Mouse (Mus musculus) lung, postnatal 4 days (tissue): Measurements from ENCODE around the gene Pla2g4e.
"Not testable (repeated sequence)": the region's sequence is repeated elsewhere in the genome, so short reads cannot be mapped to it uniquely, and the experiment has no call there.

Experiments used
- DNase-seq, 2 experiments: peaks; one replicate each; pipeline ENCODE4 v3.0.0; 2021

Pla2g4e gene

GRCm38 (mm10) chr2:120244679-120245420 is at the start of gene Pla2g4e:
Gene Pla2g4e (minus strand): TSS chr2:120245335.
- no peak for DNase-seq

DNA sequence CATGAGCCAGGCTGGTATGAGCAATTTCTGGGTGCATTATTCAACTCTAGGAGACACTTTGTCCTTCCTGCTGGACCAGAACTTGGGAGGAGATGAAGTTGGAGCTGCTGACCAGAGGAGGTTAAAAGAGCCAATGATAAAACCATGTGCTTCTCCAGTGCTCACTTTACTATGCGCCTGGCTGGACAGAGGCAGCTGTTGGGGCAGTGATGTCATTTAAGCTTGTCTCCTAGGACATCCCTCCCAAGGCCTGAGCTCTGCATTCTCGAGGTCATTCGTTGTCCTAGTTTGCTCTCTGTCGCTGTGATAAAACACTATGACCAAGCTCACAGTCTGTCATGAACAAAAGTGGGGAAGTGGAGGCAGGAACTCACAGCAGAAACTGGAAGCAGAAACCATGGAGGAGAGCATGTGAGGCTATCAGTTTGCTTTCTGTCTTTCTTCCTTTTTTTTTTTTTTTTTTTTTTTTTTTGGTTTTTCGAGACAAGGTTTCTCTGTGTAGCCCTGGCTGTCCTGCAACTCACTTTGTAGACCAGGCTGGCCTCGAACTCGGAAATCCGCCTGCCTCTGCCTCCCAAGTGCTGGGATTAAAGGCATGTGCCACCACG is 46.4 kb upstream of the Pla2g4e start:
- DNase-seq: no peak

- no peak for DNase-seq
These were observed 43.9 kb upstream of the Pla2g4e start, which contains the start of gene Pla2g4d for GRCm38 (mm10) chr2:120288995-120289394. Gene Pla2g4d (minus strand): TSS chr2:120289197.

DNA sequence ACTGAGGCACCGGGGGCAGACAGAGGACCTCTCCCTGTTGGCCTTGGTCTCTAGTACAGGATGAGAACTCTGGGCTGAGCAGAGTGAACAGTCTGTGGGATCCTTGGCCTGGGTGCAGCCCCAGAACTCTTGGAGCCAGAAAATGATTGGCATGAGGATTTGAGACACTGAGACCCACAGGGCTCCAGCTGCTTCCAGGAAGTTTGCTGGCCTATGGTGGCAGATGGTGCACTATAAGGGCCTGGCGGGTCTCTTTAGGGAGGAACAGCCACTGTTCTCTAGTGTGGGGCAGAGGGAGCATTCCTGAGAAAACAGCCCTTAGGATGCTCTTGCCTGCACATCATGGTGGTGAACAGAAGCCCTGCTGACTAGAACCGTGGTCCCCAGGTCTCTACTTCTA is 43.3 kb upstream of the Pla2g4e start:
- no peak for DNase-seq

- no peak for DNase-seq
These were observed 40.5 kb upstream of the Pla2g4e start for GRCm38 (mm10) chr2:120285639-120286038.

DNA sequence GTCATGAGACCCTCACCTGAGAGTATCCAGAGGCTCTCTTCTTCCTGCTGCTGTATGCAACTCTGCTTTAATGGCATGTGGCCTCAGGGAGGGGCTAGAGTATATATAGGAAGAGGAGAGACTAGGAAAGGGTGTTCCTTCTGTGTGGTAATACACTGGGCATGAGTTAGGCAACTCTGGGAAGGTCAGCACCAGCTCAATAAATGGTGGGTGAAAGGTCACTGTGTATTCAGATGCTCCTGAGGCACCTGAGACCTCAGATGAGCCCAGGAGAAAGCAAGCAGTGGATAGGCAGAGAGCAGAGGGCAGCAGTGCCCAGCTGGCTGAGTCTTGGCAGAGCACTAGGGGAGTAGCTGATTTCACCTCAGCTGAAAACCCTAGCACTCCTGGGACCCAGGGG is 39.6 kb upstream of the Pla2g4e start:
- DNase-seq: no peak

DNA sequence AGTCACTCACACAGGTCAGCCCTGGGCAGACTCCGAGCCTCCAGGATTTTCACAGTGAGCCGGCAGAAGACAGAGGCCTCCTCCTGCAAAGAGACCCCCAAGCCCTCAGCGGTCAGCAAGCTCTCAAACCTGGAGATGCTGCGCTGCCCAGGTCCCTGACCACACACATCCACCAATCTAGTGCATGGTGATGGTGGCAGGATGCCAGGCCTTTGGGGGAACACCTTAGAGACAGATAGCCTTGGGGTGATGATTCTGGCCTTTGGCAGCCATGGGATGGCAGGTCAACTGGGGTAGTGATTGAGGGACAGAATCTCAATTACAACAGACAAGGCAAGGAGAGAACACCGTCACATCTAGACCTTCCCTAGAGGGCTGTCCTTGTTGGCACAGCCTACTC is 39.0 kb upstream of the Pla2g4e start:
- no peak for DNase-seq

DNA sequence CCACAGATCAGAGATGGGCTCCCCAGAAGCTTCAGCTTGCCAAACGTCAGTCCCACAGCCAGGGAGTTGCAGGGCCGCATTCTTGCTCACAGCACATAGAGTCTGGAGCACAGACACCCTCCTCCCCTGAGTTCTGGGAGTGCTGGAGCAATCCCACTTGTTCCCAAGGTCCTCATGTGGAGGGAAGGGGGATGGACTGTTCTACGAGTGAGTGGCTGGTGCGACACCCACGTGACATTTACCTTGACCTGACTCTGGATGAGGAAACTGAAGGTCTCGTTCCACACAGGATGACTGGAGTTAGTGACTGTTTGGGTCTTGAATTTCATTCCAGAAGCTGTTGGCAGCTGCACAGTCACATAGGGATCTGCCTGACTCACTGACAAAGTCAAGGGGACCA is 38.4 kb upstream of the Pla2g4e start:
- DNase-seq: no peak

DNA sequence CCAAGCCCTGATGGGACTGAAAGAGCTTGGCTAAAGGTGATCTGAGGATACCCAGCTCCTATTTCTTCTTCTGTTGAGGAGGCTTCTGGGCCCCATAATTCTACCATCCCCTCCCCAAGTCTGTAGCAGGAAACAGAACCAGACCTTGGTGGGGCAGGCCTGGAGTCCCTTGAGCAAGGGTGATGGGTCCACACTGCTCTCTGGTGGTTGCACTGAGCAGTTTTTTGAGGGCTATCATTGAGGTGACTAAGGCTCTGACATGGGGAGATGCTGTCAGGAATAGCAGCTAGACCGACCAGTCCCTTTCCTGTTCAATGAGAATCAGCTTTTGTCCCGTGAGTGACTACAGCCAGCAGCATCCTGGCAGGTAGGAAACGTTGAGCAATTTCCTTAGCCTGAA is 36.1 kb upstream of the Pla2g4e start:
- no peak for DNase-seq

- DNase-seq: peak; percentile 43 to 60
These were observed 34.8 kb upstream of the Pla2g4e start for GRCm38 (mm10) chr2:120279961-120280360.

- no peak for DNase-seq
These were observed 31.8 kb upstream of the Pla2g4e start for GRCm38 (mm10) chr2:120276951-120277350.

DNA sequence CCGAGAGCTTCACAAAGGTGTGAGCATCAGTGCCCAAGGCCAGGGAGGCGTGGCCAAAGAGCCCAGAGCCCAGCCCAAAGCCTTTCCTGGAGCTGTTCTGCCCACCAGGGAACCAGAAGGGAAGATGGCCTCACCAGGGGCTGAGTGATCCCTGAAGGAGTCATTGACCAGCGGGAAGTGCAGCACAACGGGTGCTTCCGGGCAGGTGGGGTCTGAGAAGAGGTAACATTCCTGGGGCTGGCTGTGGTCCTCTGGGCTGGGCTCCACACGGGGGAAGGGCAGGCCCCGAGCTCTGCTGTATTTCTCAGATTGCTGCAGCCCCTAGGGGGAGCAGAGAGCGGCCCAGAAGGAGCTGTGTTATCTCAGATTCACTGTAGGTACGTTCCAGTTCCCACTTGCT is 23.5 kb upstream of the Pla2g4e start:
- peak; percentile 27 to 39 for DNase-seq

DNA sequence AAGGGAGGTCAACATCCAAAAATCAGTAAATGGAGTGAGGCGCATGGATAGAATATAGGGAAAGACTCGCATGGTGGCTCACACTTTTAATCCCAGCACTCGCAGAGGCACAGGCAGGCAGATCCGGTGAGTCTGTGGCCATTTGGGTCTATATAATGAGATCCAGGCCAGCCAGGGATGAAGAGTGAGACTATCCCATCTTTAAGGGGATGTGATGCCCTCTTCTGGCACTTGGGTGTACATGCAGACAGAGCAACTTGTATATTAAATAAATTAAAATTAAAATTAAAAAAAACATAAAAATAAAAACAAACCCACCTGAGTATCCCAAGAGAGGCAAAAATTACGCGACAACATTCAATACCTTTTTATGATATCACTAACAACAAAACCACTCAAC is 20.4 kb upstream of the Pla2g4e start:
- no peak for DNase-seq

DNA sequence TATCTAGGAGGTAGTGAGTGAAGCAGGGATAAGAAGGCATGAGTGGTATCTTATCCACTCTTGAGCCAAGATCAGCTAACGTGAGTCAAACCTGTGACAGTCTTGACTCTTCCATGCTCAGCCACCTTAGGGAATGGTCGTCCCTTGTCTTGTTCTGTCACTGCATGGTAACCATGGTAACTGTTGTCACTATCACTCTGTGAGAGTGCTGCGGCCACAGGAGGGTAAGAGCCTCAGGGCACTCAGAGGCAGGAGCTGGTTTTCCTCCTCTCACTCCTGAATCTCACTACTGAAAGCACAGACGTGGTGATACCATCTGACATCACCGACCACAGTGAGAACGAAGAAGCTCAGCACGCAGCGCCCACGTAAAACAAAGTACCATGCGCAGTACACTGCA is 19.7 kb upstream of the Pla2g4e start:
- DNase-seq: no peak

DNA sequence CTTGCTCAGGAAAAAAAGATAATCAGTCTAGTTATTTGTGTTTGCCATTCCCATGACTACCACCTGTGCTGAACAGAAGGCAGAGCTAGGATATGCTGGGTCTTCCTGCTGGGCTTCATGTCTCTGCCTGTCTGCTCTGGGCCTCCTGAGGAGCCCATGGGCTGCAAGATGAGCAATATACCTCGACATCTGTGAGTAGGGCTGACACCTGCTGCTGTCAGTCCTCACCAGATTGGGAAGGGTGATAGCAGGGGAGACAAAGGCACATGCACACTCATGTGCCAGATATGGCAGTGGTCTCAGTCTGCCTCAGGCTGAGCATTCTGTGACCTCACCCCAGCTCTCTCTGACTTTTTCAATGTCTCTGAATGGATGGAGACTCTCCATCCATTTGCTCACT is 17.7 kb upstream of the Pla2g4e start:
- DNase-seq: no peak

- no peak for DNase-seq
These were observed 16.2 kb upstream of the Pla2g4e start for GRCm38 (mm10) chr2:120261346-120261745.

DNA sequence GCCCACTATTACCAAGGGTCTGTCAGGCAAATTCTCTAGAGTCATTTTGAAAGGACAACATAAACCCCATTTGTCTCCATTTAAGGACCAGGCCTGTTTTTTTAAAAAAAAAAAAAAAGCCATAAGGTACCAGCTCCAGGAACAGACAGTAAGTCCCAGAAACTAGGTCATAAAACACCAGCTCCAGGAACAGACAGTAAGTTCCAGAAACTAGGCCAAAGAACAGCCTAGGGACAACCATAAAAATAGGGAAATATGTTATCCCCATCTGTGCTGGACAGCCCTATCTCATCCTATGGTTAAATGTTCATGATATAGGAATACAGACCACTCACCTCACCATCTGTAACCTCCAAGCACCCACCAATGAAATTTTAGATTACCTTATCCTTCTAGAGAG is 11.1 kb upstream of the Pla2g4e start:
- DNase-seq: no peak

DNA sequence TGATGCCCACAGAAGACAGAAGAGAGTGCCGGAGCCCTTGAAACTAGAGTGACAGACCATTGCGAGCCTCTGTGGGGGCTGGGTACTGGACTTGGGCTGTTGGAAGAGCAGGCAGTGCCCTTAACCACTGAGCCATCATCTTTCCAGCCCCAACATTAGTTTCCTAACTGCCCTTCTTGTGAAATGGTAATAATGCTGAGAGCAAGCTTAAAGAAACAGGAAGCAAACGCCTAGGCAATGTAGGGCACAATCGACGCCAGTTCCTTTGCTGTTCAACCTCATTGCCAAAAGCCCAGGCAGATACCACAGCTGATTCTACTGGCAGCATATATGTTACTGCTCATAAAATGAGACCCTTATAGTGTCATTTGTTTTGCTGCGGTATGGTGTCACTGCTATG is 7.5 kb upstream of the Pla2g4e start:
- DNase-seq: no peak

DNA sequence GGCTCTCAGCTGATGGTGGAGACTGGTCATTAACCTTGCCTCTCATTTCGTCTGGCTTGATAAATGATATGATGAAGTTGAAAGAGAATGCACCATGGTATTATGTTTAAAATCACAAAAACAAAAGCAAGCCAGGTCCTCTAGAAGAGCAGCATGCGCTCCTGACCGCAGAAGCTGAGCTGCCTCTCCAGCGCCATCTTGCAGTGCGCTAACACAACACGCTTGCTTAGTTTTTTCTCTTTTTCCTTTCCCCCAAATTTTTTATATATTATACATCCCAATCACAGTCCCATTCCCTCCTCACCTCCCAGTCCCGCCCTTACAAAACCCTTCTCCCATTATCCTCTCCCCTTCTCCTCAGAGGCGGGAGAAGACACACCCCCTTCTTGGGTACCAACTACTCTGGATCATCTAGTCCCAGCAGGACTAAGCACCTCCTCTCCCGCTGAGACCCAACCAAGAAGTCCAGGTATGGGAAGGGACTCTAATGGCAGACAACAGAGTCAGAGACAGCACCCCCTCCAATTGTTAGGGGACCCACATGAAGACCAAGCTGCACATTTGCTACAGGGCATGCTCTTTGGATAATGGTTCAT is 384 bp upstream of the Pla2g4e start:
- no peak for DNase-seq

DNA sequence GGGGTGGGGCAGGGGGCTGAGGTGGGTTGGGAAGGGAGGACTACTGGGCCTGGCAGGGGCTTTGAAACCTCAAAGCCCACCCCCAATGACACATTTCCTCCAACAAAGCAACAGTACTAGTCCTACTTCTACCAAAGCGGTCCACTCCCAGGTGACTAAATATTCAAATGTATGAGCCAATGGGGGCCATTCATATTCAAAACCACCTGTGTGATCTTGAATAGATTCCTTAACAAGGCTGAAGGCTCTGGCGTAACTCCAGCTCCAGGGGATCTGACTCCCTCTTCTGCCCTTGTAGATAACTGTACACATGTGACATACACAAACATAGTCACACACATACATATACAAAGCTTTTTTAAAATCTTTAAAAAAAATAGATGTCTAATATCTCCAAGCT is 1.1 kb downstream of the Pla2g4e start:
- DNase-seq: no peak

DNA sequence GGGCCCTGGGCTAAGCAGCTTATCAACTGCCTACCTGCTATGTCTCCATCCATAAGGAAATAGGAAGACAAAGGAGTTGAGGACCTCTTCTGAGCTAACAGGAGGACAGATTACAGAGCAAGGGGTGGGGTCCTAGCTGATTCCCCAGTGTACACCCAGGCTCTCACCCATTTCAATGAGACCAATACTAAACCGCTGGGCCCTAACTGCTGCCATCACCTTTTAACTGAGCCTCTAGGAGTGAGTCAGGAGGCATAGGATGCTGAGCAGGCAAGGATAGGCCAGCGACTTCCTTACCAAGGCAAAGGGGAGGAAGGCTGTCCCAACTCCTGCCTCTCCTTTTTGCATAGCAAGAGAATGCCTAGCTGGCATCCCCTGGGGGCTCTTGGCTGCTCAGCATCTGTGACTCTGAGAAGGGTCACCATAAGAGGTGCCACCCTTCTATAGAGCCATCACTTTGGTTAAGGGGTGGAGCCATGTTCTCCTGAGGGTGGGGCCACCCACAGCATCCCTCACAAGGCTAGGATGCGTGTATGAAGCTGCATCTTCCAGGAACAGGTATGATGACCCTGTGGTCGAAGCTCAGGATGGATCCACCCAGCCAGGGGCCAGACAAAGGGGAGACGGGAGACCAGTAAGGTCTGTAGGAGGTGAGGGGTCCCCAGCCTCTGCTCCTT is 2.2 kb downstream of the Pla2g4e start:
- DNase-seq: no peak

DNA sequence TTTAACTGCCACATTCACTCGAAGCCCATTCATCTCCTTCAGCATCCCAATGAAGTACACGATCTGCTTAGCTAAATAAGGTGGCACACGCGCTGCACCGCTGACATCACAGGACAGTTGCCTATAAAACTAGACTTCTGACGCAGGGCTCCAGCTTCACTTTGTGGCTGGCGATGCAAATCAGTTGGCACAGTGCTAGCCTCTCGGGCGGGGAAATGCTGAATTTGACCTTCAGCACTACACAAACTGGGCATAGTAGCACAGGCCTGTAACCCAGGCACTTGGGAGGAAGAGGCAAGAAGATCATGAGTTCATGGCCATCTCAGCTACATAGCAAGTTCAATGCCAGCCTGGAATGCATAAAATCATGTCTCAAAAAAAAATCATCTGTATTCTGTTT is 6.4 kb downstream of the Pla2g4e start:
- not testable (repeated sequence) for DNase-seq

DNA sequence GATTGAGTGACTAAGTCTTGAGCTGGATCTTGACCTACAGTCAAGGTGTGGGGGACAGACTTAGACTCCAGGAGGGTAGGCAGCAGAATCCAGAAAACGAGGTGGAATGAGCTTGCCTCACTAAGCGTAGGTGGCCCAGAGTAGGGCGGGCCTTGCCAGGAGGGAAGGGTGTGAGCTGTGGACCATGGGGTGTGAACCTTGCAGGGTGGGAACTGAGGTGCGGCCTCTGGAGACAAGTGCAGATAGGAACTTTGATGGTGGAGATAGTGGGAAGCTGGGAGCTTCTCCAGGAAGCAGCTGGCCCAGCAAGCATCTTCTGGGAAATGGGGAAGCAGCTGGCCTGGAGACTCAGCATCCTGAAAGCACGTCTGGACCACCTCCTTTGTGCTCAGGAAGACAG is 7.4 kb downstream of the Pla2g4e start:
- DNase-seq: no peak
